Mouse (Mus musculus) layer of hippocampus, postnatal 10 days (tissue): ENCODE measurements around the gene Dhfr. TPM values are rescaled to one million over a fixed set of nuclear protein-coding genes. Genes with fewer than 3 reads are reported as not detected.

Experiments
- DNase-seq, 2 experiments: peaks; one replicate each; pipeline ENCODE4 v3.0.0; 2021; ENCODE audit warnings: low spot score in 2 of 2
- long read RNA-seq: library from polyadenylated mRNA; stranded (forward); transcript quantifications from one replicate; pipeline ENCODE4 v2.0.0, GENCODE M21; 2023
- total RNA-seq, 2 experiments: library from RNA; stranded (reverse); gene quantifications; 2 replicates each; pipeline ENCODE4 v1.2.3; 2021

Gene Dhfr
- total RNA-seq: 1 to 10 TPM; 2.0 to 2.1 TPM
- long read RNA-seq, full-length matches to known transcripts: 5 of 8 reads
- long read RNA-seq, partial matches to known transcripts: 0 of 8 reads
- long read RNA-seq, other reads (novel, unspliced or antisense): 3 of 8 reads

- DNase-seq: peak; percentile 99
These were observed at the start of gene Dhfr, which contains the start of gene Msh3 for GRCm38 (mm10) chr13:92354456-92355271. Gene Dhfr, plus strand, starts transcription at chr13:92354726. Gene Msh3, minus strand, starts transcription at chr13:92355003.

- DNase-seq: no peak
These were observed 48.8 kb upstream of the Dhfr start, which contains the start of gene Gm20379 for GRCm38 (mm10) chr13:92305680-92306079. Gene Gm20379, plus strand, starts transcription at chr13:92305980.

- no peak for DNase-seq
These were observed 39.9 kb upstream of the Dhfr start for GRCm38 (mm10) chr13:92314613-92315012.

- DNase-seq: no peak
These were observed 33.8 kb upstream of the Dhfr start for GRCm38 (mm10) chr13:92320770-92321169.

GRCm38 (mm10) chr13:92326030-92326429, 28.5 kb upstream of the Dhfr start:
- DNase-seq: no peak

GRCm38 (mm10) chr13:92328000-92328399, 26.5 kb upstream of the Dhfr start:
- DNase-seq: no peak

- no peak for DNase-seq
These were observed 23.9 kb upstream of the Dhfr start for GRCm38 (mm10) chr13:92330621-92331020.

GRCm38 (mm10) chr13:92332103-92332879, 22.2 kb upstream of the Dhfr start:
- no peak for DNase-seq

- no peak for DNase-seq
These were observed 17.7 kb upstream of the Dhfr start for GRCm38 (mm10) chr13:92336857-92337256.

- no peak for DNase-seq
These were observed 16.6 kb upstream of the Dhfr start for GRCm38 (mm10) chr13:92337773-92338462.

GRCm38 (mm10) chr13:92339787-92340186, 14.7 kb upstream of the Dhfr start:
- no peak for DNase-seq

- DNase-seq: no peak
These were observed 10.5 kb upstream of the Dhfr start for GRCm38 (mm10) chr13:92344033-92344432.

- no peak for DNase-seq
These were observed 8.2 kb upstream of the Dhfr start for GRCm38 (mm10) chr13:92346338-92346737.

- DNase-seq: no peak
These were observed 3.4 kb upstream of the Dhfr start for GRCm38 (mm10) chr13:92351100-92351499.

- no peak for DNase-seq
These were observed 570 bp upstream of the Dhfr start for GRCm38 (mm10) chr13:92353956-92354355.

GRCm38 (mm10) chr13:92355272-92355643, 732 bp downstream of the Dhfr start:
- DNase-seq: no peak

GRCm38 (mm10) chr13:92356376-92356775, 1.9 kb downstream of the Dhfr start:
- no peak for DNase-seq

- no peak for DNase-seq
These were observed 3.1 kb downstream of the Dhfr start for GRCm38 (mm10) chr13:92357644-92358043.

- no peak for DNase-seq
These were observed 7.1 kb downstream of the Dhfr start for GRCm38 (mm10) chr13:92361609-92362008.

GRCm38 (mm10) chr13:92365312-92365711, 10.8 kb downstream of the Dhfr start:
- no peak for DNase-seq

GRCm38 (mm10) chr13:92370811-92371210, 16.3 kb downstream of the Dhfr start:
- DNase-seq: no peak
